12 mouse cellular contexts compared by ENCODE assay signal in the genomic region with DNA sequence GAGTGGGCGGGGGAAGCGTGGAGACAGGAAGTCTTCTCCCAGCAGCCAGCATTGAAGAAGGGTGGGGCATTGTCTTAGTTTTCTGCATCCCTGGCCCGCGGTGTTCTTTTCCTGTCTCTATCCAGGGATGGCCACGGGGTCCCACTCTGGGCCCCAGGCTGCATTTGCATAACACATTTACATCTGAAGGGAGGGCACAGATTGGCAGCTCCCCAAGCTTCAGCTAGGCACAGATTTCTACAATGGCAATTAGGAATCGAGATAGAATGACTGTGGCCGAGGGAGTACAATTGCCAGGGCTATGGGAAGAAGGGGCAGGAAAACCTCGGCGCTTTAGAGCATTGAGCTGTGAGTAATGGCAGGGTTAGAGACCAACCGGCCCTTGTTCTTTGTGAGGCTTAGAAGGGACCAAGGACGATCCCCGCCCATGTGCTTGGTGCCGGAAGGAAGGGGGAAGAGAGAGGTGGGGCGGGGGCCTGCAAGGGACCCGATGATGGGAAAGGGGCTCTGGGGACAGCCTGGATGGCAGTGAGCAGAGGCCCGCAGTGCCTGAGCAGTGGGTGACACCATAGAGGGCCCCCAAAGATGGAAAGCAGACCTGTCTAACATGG.
DNase-seq lines count a peak whose midpoint lies in the region; ATAC-seq and TF ChIP-seq lines count a peak whose summit lies in the region.
"Had no signal": no experiment of that assay in that cellular context is flagged by ENCODE, and none has a peak within 500 bp of the region (broad histone marks: within the 10 kb centered on the region; RNA-seq: fewer than 3 reads in every experiment).

No protein-coding gene starts in this region.

- no peaks in the 10 kb centered on the region for H3K27me3 ChIP-seq in kidney, embryonic 14.5 days (ENCODE audit: control insufficient read depth, insufficient read depth, low read length)
- H3K27me3 ChIP-seq in embryonic facial prominence, embryonic 14.5 days (replicated peaks; ENCODE audit: control insufficient read depth, insufficient read depth, low read length) = no peaks in the 10 kb centered on the region
- H3K27me3 ChIP-seq in midbrain, embryonic 12.5 days = no peaks in the 10 kb centered on the region
- H3K27me3 ChIP-seq in limb, embryonic 10.5 days (ENCODE audit: low read depth, poor library complexity, severe bottlenecking) = no peaks in the 10 kb centered on the region

- ATAC-seq in kidney, embryonic 14.5 days (ENCODE audit: low FRiP score, low TSS enrichment) = no peak
- ATAC-seq in embryonic facial prominence, embryonic 14.5 days (ENCODE audit: low read depth) = no peak
- peak; percentile 94 for ATAC-seq in midbrain, embryonic 12.5 days (ENCODE audit: low FRiP score, low read depth)
- no peak for ATAC-seq in megakaryocyte, adult 5-6 weeks (ENCODE audit: poor library complexity, severe bottlenecking)

- no peak overlapping the region for H3K27ac ChIP-seq in kidney, embryonic 14.5 days (ENCODE audit: low read depth, low read length)
- peak overlapping the region; percentile 70 for H3K27ac ChIP-seq in ES-E14 (ENCODE audit: insufficient read depth, low read depth, low read length, poor library complexity, severe bottlenecking)
- H3K27ac ChIP-seq in embryonic facial prominence, embryonic 14.5 days (replicated peaks; ENCODE audit: low read depth, low read length) = no peak overlapping the region
- H3K27ac ChIP-seq in midbrain, embryonic 12.5 days (replicated peaks) = peak overlapping the region; percentile 73
- H3K27ac ChIP-seq in limb, embryonic 10.5 days = no peak overlapping the region
- H3K27ac ChIP-seq: heart, adult 2 months had no signal

- no peak overlapping the region for H3K4me3 ChIP-seq in kidney, embryonic 14.5 days (ENCODE audit: low read length)
- peak overlapping the region; percentile 33 to 43 for H3K4me3 ChIP-seq in ES-E14 (ENCODE audit: insufficient read depth in 1 of 2, low read depth in 1 of 2, low read length in 2 of 2, poor library complexity in 1 of 2, severe bottlenecking in 1 of 2)
- no peak overlapping the region for H3K4me3 ChIP-seq in embryonic facial prominence, embryonic 14.5 days (ENCODE audit: low read depth, low read length)
- H3K4me3 ChIP-seq in midbrain, embryonic 12.5 days = no peak overlapping the region
- no peak overlapping the region for H3K4me3 ChIP-seq in limb, embryonic 10.5 days
- H3K4me3 ChIP-seq: heart, adult 2 months had no signal

- peak; percentile 33 for DNase-seq in kidney, postnatal 10 days
- DNase-seq in ES-E14 (ENCODE audit: low read depth, low spot score) (peak; percentile 69), adipocyte (ENCODE audit: low spot score) (no peak)
- DNase-seq in embryonic facial prominence, embryonic 14.5 days (ENCODE audit: low spot score) = peak; percentile 34
- no peak for DNase-seq in limb, embryonic 10.5 days (ENCODE audit: low spot score)
- DNase-seq: cerebellum, postnatal 25 days; heart, adult 2 months; layer of hippocampus, postnatal 36 days had no signal

- H3K4me2 ChIP-seq in kidney, embryonic 14.5 days (replicated peaks; ENCODE audit: low read depth, low read length) = no peak overlapping the region
- H3K4me2 ChIP-seq in embryonic facial prominence, embryonic 14.5 days (ENCODE audit: low read depth, low read length) = no peak overlapping the region
- peak overlapping the region; percentile 24 for H3K4me2 ChIP-seq in midbrain, embryonic 12.5 days (replicated peaks)

- no peaks in the 10 kb centered on the region for H3K4me1 ChIP-seq in kidney, embryonic 14.5 days (ENCODE audit: control insufficient read depth, insufficient read depth, low read length)
- peaks cover 15 to 21% of the 10 kb centered on the region in 2 experiments for H3K4me1 ChIP-seq in ES-E14 (ENCODE audit: control insufficient read depth in 2 of 2, insufficient read depth in 2 of 2, low read length in 2 of 2, poor library complexity in 1 of 2)
- H3K4me1 ChIP-seq in embryonic facial prominence, embryonic 14.5 days (ENCODE audit: control insufficient read depth, insufficient read depth, low read length) = peaks cover 2% of the 10 kb centered on the region; the same call in 1 of the 2 replicates
- H3K4me1 ChIP-seq in midbrain, embryonic 12.5 days = peaks cover 22% of the 10 kb centered on the region
- peaks cover 7% of the 10 kb centered on the region for H3K4me1 ChIP-seq in limb, embryonic 10.5 days

- H3K36me3 ChIP-seq in kidney, embryonic 14.5 days (ENCODE audit: control insufficient read depth, insufficient read depth, low read length) = no peaks in the 10 kb centered on the region
- no peaks in the 10 kb centered on the region for H3K36me3 ChIP-seq in ES-E14 (ENCODE audit: control insufficient read depth, insufficient read depth, low read length, poor library complexity, severe bottlenecking)
- no peaks in the 10 kb centered on the region for H3K36me3 ChIP-seq in embryonic facial prominence, embryonic 14.5 days (ENCODE audit: control insufficient read depth, insufficient read depth, low read length)
- no peaks in the 10 kb centered on the region for H3K36me3 ChIP-seq in midbrain, embryonic 12.5 days
- H3K36me3 ChIP-seq in limb, embryonic 10.5 days = no peaks in the 10 kb centered on the region
- H3K36me3 ChIP-seq: G1E had no signal

- no peaks in the 10 kb centered on the region for H3K9me3 ChIP-seq in kidney, embryonic 14.5 days (ENCODE audit: control insufficient read depth, low read length)
- no peaks in the 10 kb centered on the region for H3K9me3 ChIP-seq in ES-E14 (ENCODE audit: control insufficient read depth, insufficient read depth, low read depth, low read length)
- no peaks in the 10 kb centered on the region for H3K9me3 ChIP-seq in embryonic facial prominence, embryonic 14.5 days (ENCODE audit: control insufficient read depth, low read length)
- H3K9me3 ChIP-seq in midbrain, embryonic 12.5 days = no peaks in the 10 kb centered on the region
- H3K9me3 ChIP-seq in limb, embryonic 10.5 days (replicated peaks) = no peaks in the 10 kb centered on the region

- H3K9ac ChIP-seq in kidney, embryonic 14.5 days (ENCODE audit: low read depth, low read length) = no peak overlapping the region
- H3K9ac ChIP-seq in ES-E14 (ENCODE audit: insufficient read depth, low read depth, low read length, poor library complexity, severe bottlenecking) = peak overlapping the region; percentile 66; the same call in 1 of the 2 replicates
- no peak overlapping the region for H3K9ac ChIP-seq in embryonic facial prominence, embryonic 14.5 days (ENCODE audit: low read depth, low read length)
- H3K9ac ChIP-seq in midbrain, embryonic 12.5 days (replicated peaks) = 0 out of 2 replicates have a peak overlapping the region, but pooled peaks have one; percentile 13

- in situ Hi-C loops in ES-E14 (cut with MboI; ENCODE audit: low sequenced_read_pairs in 2 of 2, unreplicated experiment in 2 of 2) = loop anchor here in 1 of 2 experiments (10.0 kb wide), 1 partner anchor 57 kb away; no protein-coding TSS in a partner anchor

- WGBS in kidney, embryonic 14.5 days = 28% methylated on average over 16 of the region's 16 CpGs
- 33% methylated on average over 16 of the region's 16 CpGs for WGBS in embryonic facial prominence, embryonic 14.5 days
- whole genome bisulfite sequencing in midbrain, embryonic 12.5 days = 32% methylated on average over 16 of the region's 16 CpGs
- 43% methylated on average over 16 of the region's 16 CpGs for WGBS in limb, embryonic 10.5 days

TF ChIP-seq in ES-E14, 5 proteins besides CTCF, POLR2A, EP300 and RAD21:
- TF ChIP-seq MAFK (IDR thresholded peaks at IDR 0.05; ENCODE audit: insufficient read depth, low read depth, low read length) (no peak), ZNF384 (IDR thresholded peaks at IDR 0.05; ENCODE audit: low read depth, low read length) (no peak), HCFC1 (IDR thresholded peaks at IDR 0.05; ENCODE audit: borderline replicate concordance, insufficient read depth, low read length) (no peak), ZC3H11A (IDR thresholded peaks at IDR 0.05; ENCODE audit: borderline replicate concordance, low read depth, low read length) (no peak), CHD2 (IDR thresholded peaks at IDR 0.05; ENCODE audit: low read depth, low read length) (no peak)

Comparison
In these comparisons a context has a peak if more than half of its experiments do, and no peak if none do; other contexts are left out.
1. DNase-seq: peak in kidney, postnatal 10 days (single experiment), ES-E14 (single experiment) and embryonic facial prominence, embryonic 14.5 days (single experiment); none in limb, embryonic 10.5 days (single experiment) and adipocyte (single experiment).
2. H3K27ac ChIP-seq: peak in ES-E14 (single experiment) and midbrain, embryonic 12.5 days (single experiment); none in kidney, embryonic 14.5 days (single experiment), embryonic facial prominence, embryonic 14.5 days (single experiment) and limb, embryonic 10.5 days (single experiment).
3. H3K4me3 ChIP-seq: peak in ES-E14 (2 of 2); none in kidney, embryonic 14.5 days (single experiment), embryonic facial prominence, embryonic 14.5 days (single experiment), midbrain, embryonic 12.5 days (single experiment) and limb, embryonic 10.5 days (single experiment).
4. H3K9ac ChIP-seq: peak in ES-E14 (single experiment) and midbrain, embryonic 12.5 days (single experiment); none in kidney, embryonic 14.5 days (single experiment) and embryonic facial prominence, embryonic 14.5 days (single experiment).